Mouse (Mus musculus) forebrain, embryonic 12.5 days (tissue): ENCODE data around the gene 1600015I10Rik. TPM values are rescaled to one million over a fixed set of nuclear protein-coding genes. Genes with fewer than 3 reads are reported as not detected.

Experiments used
- ATAC-seq: fragments of 200-750 bp; cut with Nextera tagmentation; 2 replicates; pipeline ENCODE4 v1.8.0; 2017; ENCODE audit warnings: moderate TSS enrichment; ENCODE audit not compliant: low FRiP score
- H3K27ac ChIP-seq: fragments of 300-500 bp; sonication (generic); 2 replicates; pipeline ENCODE4 v1.5.1; 2016; ENCODE audit warnings: mild to moderate bottlenecking
- H3K27me3 ChIP-seq: fragments of 300-500 bp; sonication (generic); 2 replicates; pipeline ENCODE4 v1.6.1; 2016; ENCODE audit warnings: mild to moderate bottlenecking
- H3K36me3 ChIP-seq: fragments of 300-500 bp; sonication (generic); replicated peaks from 2 replicates; pipeline ENCODE4 v1.6.1; 2016; ENCODE audit warnings: mild to moderate bottlenecking
- H3K4me1 ChIP-seq: fragments of 300-500 bp; sonication (generic); 2 replicates; pipeline ENCODE4 v1.6.1; 2016
- H3K4me2 ChIP-seq: fragments of 300-500 bp; sonication (generic); 2 replicates; pipeline ENCODE4 v1.6.1; 2016; ENCODE audit warnings: mild to moderate bottlenecking, moderate library complexity
- H3K4me3 ChIP-seq: fragments of 300-500 bp; sonication (generic); replicated peaks from 2 replicates; pipeline ENCODE4 v1.5.1; 2016; ENCODE audit warnings: mild to moderate bottlenecking
- H3K9ac ChIP-seq: fragments of 300-500 bp; sonication (generic); 2 replicates; pipeline ENCODE4 v1.6.1; 2016; ENCODE audit warnings: mild to moderate bottlenecking
- H3K9me3 ChIP-seq: fragments of 300-500 bp; sonication (generic); 2 replicates; pipeline ENCODE4 v1.6.1; 2016
- WGBS: fragments of 180-500 bp; shearing (Covaris S2); methylation state at CpG from one replicate; pipeline ENCODE4 v1.1.7; 2016; 5-methylcytosine and 5-hydroxymethylcytosine counted together
- polyA plus RNA-seq: library from polyadenylated mRNA; unstranded; fragments of >200 nt; fragmentation: Nextera tagmentation; extraction: Ambion mirVana; gene quantifications from 2 replicates; pipeline ENCODE4 v1.2.1, GENCODE M21; 2016

The 1600015I10Rik gene
- polyA plus RNA-seq, 1 experiment from 2014 or later, result not detected

GRCm38 (mm10) chr6:48982305-48982704 lies 52.6 kb downstream of the 1600015I10Rik start:
- Histone ChIP-seq H3K9me3 (no peaks in the 10 kb centered on the region), H3K27ac (no peak overlapping the region), H3K4me3 (no peak overlapping the region), H3K4me2 (no peak overlapping the region), H3K9ac (no peak overlapping the region), H3K27me3 (no peaks in the 10 kb centered on the region), H3K4me1 (no peaks in the 10 kb centered on the region), H3K36me3 (no peaks in the 10 kb centered on the region)
- no peak for ATAC-seq
- WGBS, result 78% methylated on average over 3 of the region's 3 CpGs

Other genes starting within 250 kb of the 1600015I10Rik start
- gene Gimap4, start 245.3 kb upstream of the 1600015I10Rik start, polyA plus RNA-seq, result 2.8 and 3.4 TPM in 2 replicates
- gene Gimap6, start 221.7 kb upstream of the 1600015I10Rik start, polyA plus RNA-seq, result 5.7 and 6.5 TPM in 2 replicates
- not detected in 2 replicates for gene Gm28053, start 211.3 kb upstream of the 1600015I10Rik start, polyA plus RNA-seq
- gene Gimap7, start 211.3 kb upstream of the 1600015I10Rik start, polyA plus RNA-seq, result not detected in 2 replicates
- gene Gimap1, start 190.8 kb upstream of the 1600015I10Rik start, polyA plus RNA-seq, result 3.0 and 3.3 TPM in 2 replicates
- gene Gimap5, start 183.7 kb upstream of the 1600015I10Rik start, polyA plus RNA-seq, result 0.50 and 1.0 TPM in 2 replicates
- gene Gimap3, start 159.0 kb upstream of the 1600015I10Rik start, polyA plus RNA-seq, result not detected in 2 replicates
- gene Tmem176a, start 89.0 kb upstream of the 1600015I10Rik start, polyA plus RNA-seq, result 12.0 and 16.7 TPM in 2 replicates
- 67.1 and 77.8 TPM in 2 replicates for gene Tmem176b, start 88.4 kb upstream of the 1600015I10Rik start, polyA plus RNA-seq
- gene Aoc1, start 57.0 kb upstream of the 1600015I10Rik start, polyA plus RNA-seq, result not detected in 2 replicates
- not detected in 2 replicates for gene Doxl2, start 45.1 kb downstream of the 1600015I10Rik start, polyA plus RNA-seq
- not detected in 2 replicates for gene Svs1, start 57.0 kb downstream of the 1600015I10Rik start, polyA plus RNA-seq
- gene Gpnmb, start 106.7 kb downstream of the 1600015I10Rik start, polyA plus RNA-seq, result 0.19 and 0.82 TPM in 2 replicates
- gene Malsu1, start 143.9 kb downstream of the 1600015I10Rik start, polyA plus RNA-seq, result 58.7 and 67.8 TPM in 2 replicates